Mouse (Mus musculus): Measurements from ENCODE around the gene Cox7a2l. TPM values are rescaled to one million over a fixed set of nuclear protein-coding genes. Genes with fewer than 3 reads are reported as not detected.

Cox7a2l gene
- 4.1 and 7.3 TPM in 2 replicates for polyA plus RNA-seq (2012)

DNA sequence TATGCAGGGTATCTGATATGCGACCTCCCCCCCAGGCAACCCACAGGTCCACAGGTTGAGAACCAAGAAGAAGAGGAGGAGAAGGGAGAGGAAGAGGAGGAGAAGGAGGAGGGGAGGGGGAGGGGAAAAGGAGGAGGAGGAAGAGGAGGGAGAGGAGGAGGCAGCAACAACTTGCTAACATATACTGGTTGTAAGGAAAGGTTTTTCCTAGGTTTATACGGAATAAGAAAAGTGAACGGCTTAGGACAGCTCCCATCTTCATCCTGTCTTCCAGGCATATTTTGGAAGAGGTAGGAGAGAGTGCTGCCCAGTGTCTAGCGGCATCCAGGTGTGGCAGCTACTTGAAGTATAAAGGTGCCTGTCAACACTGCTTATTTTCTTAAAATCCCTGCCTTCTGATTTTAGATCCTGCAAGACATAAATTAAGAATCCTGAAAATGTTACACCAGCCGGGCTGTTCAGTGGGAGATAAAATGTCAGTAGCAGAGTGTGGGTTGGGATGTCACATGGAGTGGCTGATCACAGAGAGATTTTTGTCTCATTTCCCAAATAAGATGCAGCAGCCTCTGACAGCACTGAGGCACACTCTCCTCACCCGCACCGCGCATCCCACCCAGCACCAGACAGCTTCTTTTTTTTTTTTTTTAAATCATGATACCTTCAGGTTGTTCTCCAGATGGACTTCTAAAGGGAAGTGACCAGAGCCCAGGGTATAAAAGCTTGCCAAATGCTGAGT is at the start of gene Cox7a2l:
Gene Cox7a2l, minus strand, starts transcription at position 51 of the 736 bp plus-strand sequence.
- Histone ChIP-seq H3K27me3 (ENCODE audit: control insufficient read depth) (no peaks in the 10 kb centered on the region), H3K4me1 (ENCODE audit: control insufficient read depth) (peaks cover 39% of the 10 kb centered on the region), H3K4me3 (replicated peaks) (no peak within 1 kb of the TSS), H3K9me3 (ENCODE audit: control insufficient read depth, low read length) (peaks cover 7% of the 10 kb centered on the region), H3K36me3 (ENCODE audit: control insufficient read depth) (no peaks in the 10 kb centered on the region)
- no peak for TF ChIP-seq TAL1 (IDR thresholded peaks at IDR 0.05; ENCODE audit: low read length)
- TF ChIP-seq GATA1 (IDR thresholded peaks at IDR 0.05; ENCODE audit: low read length), result no peak

DNA sequence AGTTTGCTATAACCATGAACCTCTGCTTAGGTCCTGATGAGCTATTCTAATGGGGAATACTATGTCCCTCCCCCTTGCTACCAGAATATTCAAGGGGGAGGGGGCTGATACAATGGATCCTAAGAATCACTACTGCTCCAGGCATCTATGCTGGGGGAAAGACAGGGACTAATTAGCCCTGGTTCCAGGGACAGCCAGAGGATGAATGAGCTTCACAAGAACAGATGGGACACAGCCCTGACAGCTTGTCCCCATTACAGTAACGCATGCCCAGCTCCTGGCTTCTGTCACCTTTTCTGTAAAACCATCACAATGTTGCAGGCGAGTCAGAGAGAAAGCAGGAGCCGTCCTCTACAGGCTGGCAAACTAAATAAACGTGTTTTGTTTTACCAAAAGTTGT is 48.4 kb upstream of the Cox7a2l start:
- H3K27me3 ChIP-seq (ENCODE audit: control insufficient read depth), result peaks cover 4% of the 10 kb centered on the region; the same call in 1 of the 2 replicates
- H3K9me3 ChIP-seq (ENCODE audit: control insufficient read depth, low read length), result no peaks in the 10 kb centered on the region
- TF ChIP-seq GATA1 (IDR thresholded peaks at IDR 0.05; ENCODE audit: low read length) (no peak), TAL1 (IDR thresholded peaks at IDR 0.05; ENCODE audit: low read length) (no peak)
- peaks cover 57% of the 10 kb centered on the region for H3K4me1 ChIP-seq (ENCODE audit: control insufficient read depth)
- H3K36me3 ChIP-seq (ENCODE audit: control insufficient read depth), result no peaks in the 10 kb centered on the region; the same call in 1 of the 2 replicates
- no peak overlapping the region for H3K4me3 ChIP-seq (replicated peaks)

DNA sequence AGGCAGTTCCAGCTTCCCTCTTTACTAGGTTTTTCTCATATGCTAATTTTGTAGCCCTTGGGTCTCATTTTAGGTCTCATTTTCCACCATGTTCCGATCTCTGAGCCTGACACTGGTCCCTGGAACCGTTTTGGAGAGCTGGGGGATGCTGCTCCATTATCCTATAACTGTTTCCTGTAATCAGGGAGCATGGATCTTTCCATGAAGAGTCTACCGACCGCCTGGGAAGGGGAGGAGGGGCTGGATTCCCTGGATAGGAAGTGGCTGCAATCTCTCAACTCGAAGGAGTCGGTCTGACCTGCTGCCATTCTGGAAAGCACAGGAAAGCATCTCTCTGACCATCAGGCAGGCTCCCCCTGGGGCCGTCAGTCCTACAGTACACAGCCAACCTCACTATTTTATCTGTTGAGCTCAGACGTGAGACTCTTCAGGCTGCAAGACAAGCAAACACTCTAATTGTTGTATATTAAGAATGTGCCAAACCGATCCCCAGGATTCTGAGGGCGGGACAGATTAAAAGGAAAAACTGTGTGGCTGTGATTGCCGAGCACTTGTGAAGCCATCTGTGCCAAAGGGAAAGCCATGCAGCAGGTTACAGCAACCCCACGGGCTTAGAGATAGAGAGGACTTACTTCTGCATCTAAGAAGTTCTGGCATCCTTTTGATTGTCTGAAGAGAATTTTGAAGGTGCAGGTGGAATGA is 47.1 kb upstream of the Cox7a2l start:
- TF ChIP-seq TAL1 (IDR thresholded peaks at IDR 0.05; ENCODE audit: low read length) (no peak), GATA1 (IDR thresholded peaks at IDR 0.05; ENCODE audit: low read length) (no peak)
- no peaks in the 10 kb centered on the region; the same call in 1 of the 2 replicates for H3K36me3 ChIP-seq (ENCODE audit: control insufficient read depth)
- no peaks in the 10 kb centered on the region for H3K9me3 ChIP-seq (ENCODE audit: control insufficient read depth, low read length)
- peaks cover 4% of the 10 kb centered on the region; the same call in 1 of the 2 replicates for H3K27me3 ChIP-seq (ENCODE audit: control insufficient read depth)
- peak overlapping the region; percentile 25 for H3K4me3 ChIP-seq (replicated peaks)
- peaks cover 57% of the 10 kb centered on the region for H3K4me1 ChIP-seq (ENCODE audit: control insufficient read depth)

DNA sequence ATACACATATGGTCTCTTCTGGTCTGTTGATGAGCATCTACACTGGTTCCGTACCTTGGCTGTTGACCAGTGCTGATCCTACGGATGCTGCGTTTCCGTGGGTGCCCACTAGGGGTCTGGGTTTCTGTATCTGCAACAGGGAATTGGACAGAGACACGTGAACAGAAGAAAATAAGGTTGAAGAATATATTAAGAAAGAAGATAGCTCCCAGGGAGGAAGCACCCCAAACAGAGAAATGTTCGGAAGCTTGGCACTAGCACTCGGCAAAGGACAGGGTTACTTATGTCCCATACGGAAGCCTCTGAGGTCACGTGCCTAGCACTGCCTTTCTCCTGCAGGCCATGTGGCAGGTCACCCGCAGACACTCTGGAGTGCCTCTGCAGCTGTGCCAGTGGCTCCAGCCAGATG is 46.6 kb upstream of the Cox7a2l start:
- Histone ChIP-seq H3K36me3 (ENCODE audit: control insufficient read depth) (no peaks in the 10 kb centered on the region; the same call in 1 of the 2 replicates), H3K9me3 (ENCODE audit: control insufficient read depth, low read length) (no peaks in the 10 kb centered on the region), H3K4me3 (replicated peaks) (peak overlapping the region; percentile 25), H3K27me3 (ENCODE audit: control insufficient read depth) (peaks cover 4% of the 10 kb centered on the region; the same call in 1 of the 2 replicates), H3K4me1 (ENCODE audit: control insufficient read depth) (peaks cover 59% of the 10 kb centered on the region)
- TF ChIP-seq TAL1 (IDR thresholded peaks at IDR 0.05; ENCODE audit: low read length) (no peak), GATA1 (IDR thresholded peaks at IDR 0.05; ENCODE audit: low read length) (no peak)

DNA sequence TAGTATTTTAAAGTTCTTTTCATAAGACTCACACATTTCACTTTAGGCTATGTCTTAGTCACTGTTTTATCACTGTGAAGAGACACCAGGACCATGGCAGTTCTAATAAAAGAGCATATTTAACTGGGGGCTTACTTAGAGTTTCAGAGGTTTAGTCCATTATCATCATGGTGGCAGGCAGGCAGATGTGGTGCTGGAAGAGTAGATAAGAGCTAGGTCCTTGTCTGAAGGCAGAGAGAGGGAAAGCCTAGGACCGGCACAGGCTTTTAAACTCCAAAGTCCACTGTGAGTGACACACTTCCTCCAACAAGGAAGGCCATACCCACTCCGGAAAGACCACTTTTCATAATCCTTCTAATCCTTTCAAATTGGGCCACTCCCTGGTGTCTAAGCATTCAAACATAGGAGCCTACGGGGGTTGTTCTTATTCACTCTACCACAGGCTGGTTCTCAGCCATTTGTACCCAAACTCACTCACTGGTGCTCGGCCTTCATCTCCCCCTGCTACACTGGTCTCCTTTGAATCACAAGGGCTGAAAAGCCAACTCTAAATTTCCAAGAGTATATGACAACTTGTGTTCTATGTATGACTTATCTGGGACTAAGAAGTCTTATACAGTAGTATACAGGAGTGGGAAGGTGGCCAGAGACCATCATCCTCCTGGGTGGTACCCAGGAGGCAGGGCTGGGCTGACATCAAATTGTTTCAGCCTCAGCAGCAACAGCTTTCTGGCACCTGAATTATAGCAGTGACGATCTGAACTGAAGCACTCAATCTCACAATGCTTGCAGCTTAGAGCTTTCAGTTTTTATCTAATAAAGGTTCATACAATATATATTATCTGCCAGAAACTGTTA is 45.3 kb upstream of the Cox7a2l start:
- H3K36me3 ChIP-seq (ENCODE audit: control insufficient read depth), result no peaks in the 10 kb centered on the region; the same call in 1 of the 2 replicates
- no peaks in the 10 kb centered on the region for H3K9me3 ChIP-seq (ENCODE audit: control insufficient read depth, low read length)
- H3K4me1 ChIP-seq (ENCODE audit: control insufficient read depth), result peaks cover 57% of the 10 kb centered on the region
- peaks cover 4% of the 10 kb centered on the region; the same call in 1 of the 2 replicates for H3K27me3 ChIP-seq (ENCODE audit: control insufficient read depth)
- TF ChIP-seq GATA1 (IDR thresholded peaks at IDR 0.05; ENCODE audit: low read length) (peak; percentile 83), TAL1 (IDR thresholded peaks at IDR 0.05; ENCODE audit: low read length) (peak; percentile 94)
- H3K4me3 ChIP-seq (replicated peaks), result peak overlapping the region; percentile 18

DNA sequence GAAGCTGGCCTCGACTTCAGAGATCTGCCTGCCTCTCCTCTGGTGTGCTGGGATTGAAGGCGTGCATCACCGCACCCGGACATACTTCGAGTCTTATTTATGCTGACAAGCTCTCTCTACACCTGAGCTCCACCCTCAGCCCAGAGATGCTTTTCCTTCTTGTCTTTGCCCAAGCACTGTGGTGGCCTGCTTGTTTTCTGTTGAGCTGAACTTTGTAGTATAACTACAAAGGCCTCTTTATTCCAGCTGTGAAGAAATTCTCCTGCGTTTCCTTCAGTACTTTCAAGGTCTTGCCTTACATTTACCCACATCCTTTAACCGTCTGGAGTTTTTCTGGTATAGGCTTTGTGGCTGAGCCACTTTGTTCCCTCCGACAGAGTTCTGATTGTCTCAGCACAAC is 42.0 kb upstream of the Cox7a2l start:
- H3K4me3 ChIP-seq (replicated peaks), result no peak overlapping the region
- TF ChIP-seq GATA1 (IDR thresholded peaks at IDR 0.05; ENCODE audit: low read length), result no peak
- H3K4me1 ChIP-seq (ENCODE audit: control insufficient read depth), result peaks cover 46% of the 10 kb centered on the region
- H3K9me3 ChIP-seq (ENCODE audit: control insufficient read depth, low read length), result peaks cover 7% of the 10 kb centered on the region; the same call in 1 of the 2 replicates
- H3K36me3 ChIP-seq (ENCODE audit: control insufficient read depth), result no peaks in the 10 kb centered on the region; the same call in 1 of the 2 replicates
- H3K27me3 ChIP-seq (ENCODE audit: control insufficient read depth), result no peaks in the 10 kb centered on the region

DNA sequence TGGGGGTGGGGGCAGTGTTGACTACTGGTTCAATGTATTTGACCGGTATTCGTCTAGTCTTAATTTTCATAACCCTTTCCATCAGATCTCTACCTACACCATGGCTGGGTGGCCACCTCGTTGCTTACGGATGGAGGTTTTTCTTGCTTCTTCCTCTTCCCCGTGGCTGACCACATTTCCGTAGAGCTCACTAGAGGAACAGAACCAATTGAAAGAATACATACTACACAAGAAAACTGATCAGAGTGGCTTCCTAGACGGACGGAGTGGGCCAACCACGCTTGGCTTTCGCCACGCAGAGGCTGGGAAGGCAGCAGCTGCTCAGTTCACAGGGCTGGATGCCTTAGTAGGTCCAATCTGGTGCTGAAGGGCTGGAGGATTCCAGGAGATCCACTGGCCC is 38.7 kb upstream of the Cox7a2l start:
- Histone ChIP-seq H3K36me3 (ENCODE audit: control insufficient read depth) (no peaks in the 10 kb centered on the region), H3K4me3 (replicated peaks) (no peak overlapping the region), H3K4me1 (ENCODE audit: control insufficient read depth) (peaks cover 13% of the 10 kb centered on the region), H3K27me3 (ENCODE audit: control insufficient read depth) (no peaks in the 10 kb centered on the region), H3K9me3 (ENCODE audit: control insufficient read depth, low read length) (peaks cover 7% of the 10 kb centered on the region; the same call in 1 of the 2 replicates)
- no peak for TF ChIP-seq TAL1 (IDR thresholded peaks at IDR 0.05; ENCODE audit: low read length)
- TF ChIP-seq GATA1 (IDR thresholded peaks at IDR 0.05; ENCODE audit: low read length), result no peak

DNA sequence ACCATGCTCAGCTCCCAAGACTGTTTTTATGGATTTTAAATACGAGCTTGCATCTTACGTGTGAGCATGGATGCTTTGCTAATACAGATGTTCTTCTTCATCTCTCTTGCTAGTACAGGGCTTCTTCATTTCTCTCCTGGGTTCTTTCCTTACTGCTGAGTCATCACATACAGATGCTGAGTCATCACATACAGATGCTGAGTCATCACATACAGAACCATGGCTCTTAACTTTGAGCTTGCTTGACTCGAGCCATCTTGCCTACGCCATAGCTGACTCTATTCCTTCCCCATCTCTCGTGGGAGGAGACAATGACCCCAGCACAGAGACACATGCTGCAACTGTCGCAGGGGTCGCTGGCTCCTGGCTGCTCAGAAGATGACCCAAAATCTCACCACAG is 37.9 kb upstream of the Cox7a2l start:
- no peaks in the 10 kb centered on the region for H3K36me3 ChIP-seq (ENCODE audit: control insufficient read depth)
- peaks cover 10% of the 10 kb centered on the region for H3K4me1 ChIP-seq (ENCODE audit: control insufficient read depth)
- H3K27me3 ChIP-seq (ENCODE audit: control insufficient read depth), result no peaks in the 10 kb centered on the region
- no peak for TF ChIP-seq TAL1 (IDR thresholded peaks at IDR 0.05; ENCODE audit: low read length)
- no peak for TF ChIP-seq GATA1 (IDR thresholded peaks at IDR 0.05; ENCODE audit: low read length)
- no peak overlapping the region for H3K4me3 ChIP-seq (replicated peaks)
- peaks cover 7% of the 10 kb centered on the region; the same call in 1 of the 2 replicates for H3K9me3 ChIP-seq (ENCODE audit: control insufficient read depth, low read length)
